Mouse (Mus musculus) megakaryocyte, embryonic 14.5 days (primary cell): Measurements from ENCODE around the gene Fmnl1.

Source experiments
- FLI1 ChIP-seq: IDR thresholded peaks from 2 replicates; pipeline ENCODE4 v1.6.1; 2012; ENCODE audit warnings: low read length, inconsistent platforms, mixed read lengths
- GATA1 ChIP-seq: IDR thresholded peaks from 3 replicates; pipeline ENCODE4 v1.6.1; 2012; ENCODE audit warnings: mixed read lengths, low read length, inconsistent platforms, borderline replicate concordance

DNA sequence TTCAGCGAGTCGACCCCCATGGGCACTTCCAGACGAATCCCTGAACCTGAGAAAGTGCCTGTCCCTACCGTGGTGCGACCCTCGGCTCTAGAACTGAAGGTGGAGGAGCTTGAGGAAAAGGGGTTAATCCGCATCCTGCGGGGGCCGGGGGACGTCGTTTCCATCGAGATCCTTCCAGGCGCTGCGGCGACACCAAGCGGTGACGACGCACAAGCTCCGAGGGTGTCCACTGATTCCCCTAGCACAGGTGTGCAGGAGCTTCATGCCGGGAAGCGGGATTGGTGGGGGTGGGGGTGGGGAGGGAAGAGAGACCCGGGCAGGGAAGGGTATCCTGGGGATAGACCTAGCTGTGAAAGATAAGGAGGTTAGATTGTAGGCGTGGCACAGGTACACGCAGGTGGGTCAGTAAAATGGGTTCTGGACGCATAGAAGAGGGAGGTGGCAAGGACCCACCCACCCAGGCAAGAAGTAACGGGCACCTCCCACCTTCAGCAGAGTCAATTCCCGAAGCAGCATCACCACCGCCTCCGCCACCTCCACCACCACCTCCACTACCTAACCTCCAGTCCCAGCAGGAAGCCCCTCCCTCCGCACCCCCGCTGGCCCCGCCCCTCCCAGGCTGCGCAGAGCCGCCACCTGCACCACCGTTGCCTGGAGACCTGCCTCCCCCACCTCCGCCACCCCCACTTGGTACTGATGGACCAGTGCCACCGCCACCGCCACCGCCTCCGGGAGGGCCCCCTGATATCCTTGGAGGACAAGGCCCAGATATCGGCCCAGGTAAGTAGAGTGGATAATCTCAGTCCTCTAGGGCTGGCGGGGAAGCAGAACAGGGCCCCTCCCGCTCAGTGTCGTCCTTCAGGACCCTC lies 22.3 kb downstream of the Fmnl1 start:
- TF ChIP-seq GATA1, result no peak
- TF ChIP-seq FLI1, result no peak
